Mouse (Mus musculus) liver, embryonic 14.5 days (tissue): Measurements from ENCODE around the gene Trp53tg5.

ENCODE experiments used
- CTCF ChIP-seq: IDR thresholded peaks from 2 replicates; pipeline ENCODE4 v1.5.1; 2016; ENCODE audit warnings: antibody characterized with exemption, low read depth, control low read depth
- EP300 ChIP-seq: IDR thresholded peaks from 2 replicates; pipeline ENCODE4 v1.6.1; 2016; ENCODE audit warnings: antibody characterized with exemption, low read depth

DNA sequence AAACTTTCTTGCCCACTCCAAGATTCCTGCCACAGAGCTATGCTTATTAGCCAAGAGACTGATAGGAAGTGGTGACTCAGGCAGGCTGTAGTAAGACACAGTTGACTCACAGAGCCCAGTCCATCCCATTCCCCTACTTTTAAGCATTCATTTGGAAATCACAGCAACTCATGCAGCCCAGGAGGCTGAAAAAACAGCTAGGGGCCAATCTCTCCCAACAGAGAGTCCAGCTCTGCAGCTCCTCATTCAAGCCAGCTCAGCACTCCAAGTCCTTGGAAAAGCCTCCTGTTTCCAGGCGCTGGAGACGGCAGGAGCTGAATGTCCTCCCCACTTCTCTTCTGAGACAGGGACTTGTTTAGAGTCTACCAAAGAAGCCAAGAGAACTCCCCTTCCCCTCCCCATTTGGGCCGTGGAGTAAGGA is 34.5 kb downstream of the Trp53tg5 start:
- no peak for TF ChIP-seq EP300
- TF ChIP-seq CTCF = no peak
